Mouse (Mus musculus): Measurements from ENCODE around the gene Rapgef4. TPM values are rescaled to one million over a fixed set of nuclear protein-coding genes. Genes with fewer than 3 reads are reported as not detected.

Rapgef4 gene
- total and polyA plus RNA-seq, 3 experiments = 0.33 TPM; not detected in 2

GRCm38 (mm10) chr2:72146061-72146460, 165.0 kb downstream of the Rapgef4 start:
- Histone ChIP-seq H3K27me3 (ENCODE audit: insufficient read depth, low read length) (no peaks in the 10 kb centered on the region), H3K4me3 (ENCODE audit: low read depth, low read length) (no peak overlapping the region), H3K9me3 (replicated peaks) (no peaks in the 10 kb centered on the region), H3K36me3 (replicated peaks) (no peaks in the 10 kb centered on the region), H3K4me1 (ENCODE audit: insufficient read depth, low read depth, low read length) (no peaks in the 10 kb centered on the region)
- DNase-seq (ENCODE audit: low spot score) (no peak), ATAC-seq (ENCODE audit: extremely low read depth, insufficient number of reproducible peaks, low FRiP score, poor library complexity, severe bottlenecking) (no peak)
- TF ChIP-seq GATA1 (IDR thresholded peaks at IDR 0.05; ENCODE audit: borderline replicate concordance, low read length) (no peak), CTCF (IDR thresholded peaks at IDR 0.05; ENCODE audit: low read depth, low read length) (no peak), TAL1 (conservative IDR thresholded peaks at IDR 0.05; ENCODE audit: low read depth, low read length) (no peak), POLR2AphosphoS5 (IDR thresholded peaks at IDR 0.05; ENCODE audit: insufficient replicate concordance, low read depth, low read length) (no peak), GATA2 (IDR thresholded peaks at IDR 0.05; ENCODE audit: borderline replicate concordance, low read depth, low read length) (no peak)

- no peaks in the 10 kb centered on the region for H3K27me3 ChIP-seq (ENCODE audit: insufficient read depth, low read length)
- DNase-seq (ENCODE audit: low spot score) (no peak), ATAC-seq (ENCODE audit: extremely low read depth, insufficient number of reproducible peaks, low FRiP score, poor library complexity, severe bottlenecking) (no peak)
- TF ChIP-seq CTCF (IDR thresholded peaks at IDR 0.05; ENCODE audit: low read depth, low read length) (no peak), TAL1 (conservative IDR thresholded peaks at IDR 0.05; ENCODE audit: low read depth, low read length) (no peak), GATA2 (IDR thresholded peaks at IDR 0.05; ENCODE audit: borderline replicate concordance, low read depth, low read length) (no peak), GATA1 (IDR thresholded peaks at IDR 0.05; ENCODE audit: borderline replicate concordance, low read length) (no peak), POLR2AphosphoS5 (IDR thresholded peaks at IDR 0.05; ENCODE audit: insufficient replicate concordance, low read depth, low read length) (no peak)
- no peaks in the 10 kb centered on the region for H3K36me3 ChIP-seq (replicated peaks)
- H3K4me1 ChIP-seq (ENCODE audit: insufficient read depth, low read depth, low read length) = no peaks in the 10 kb centered on the region
- H3K9me3 ChIP-seq (replicated peaks) = no peaks in the 10 kb centered on the region
- H3K4me3 ChIP-seq (ENCODE audit: low read depth, low read length) = no peak overlapping the region
These were observed 166.2 kb downstream of the Rapgef4 start for GRCm38 (mm10) chr2:72147246-72147645.

- Histone ChIP-seq H3K9me3 (replicated peaks) (no peaks in the 10 kb centered on the region), H3K36me3 (replicated peaks) (no peaks in the 10 kb centered on the region), H3K27me3 (ENCODE audit: insufficient read depth, low read length) (peaks cover under 1% of the 10 kb centered on the region; the same call in 1 of the 2 replicates), H3K4me1 (ENCODE audit: insufficient read depth, low read depth, low read length) (no peaks in the 10 kb centered on the region), H3K4me3 (ENCODE audit: low read depth, low read length) (no peak overlapping the region)
- DNase-seq (ENCODE audit: low spot score) (no peak), ATAC-seq (ENCODE audit: extremely low read depth, insufficient number of reproducible peaks, low FRiP score, poor library complexity, severe bottlenecking) (no peak)
- TF ChIP-seq CTCF (IDR thresholded peaks at IDR 0.05; ENCODE audit: low read depth, low read length) (no peak), GATA1 (IDR thresholded peaks at IDR 0.05; ENCODE audit: borderline replicate concordance, low read length) (no peak)
These were observed 166.7 kb downstream of the Rapgef4 start for GRCm38 (mm10) chr2:72147695-72148094.

DNA sequence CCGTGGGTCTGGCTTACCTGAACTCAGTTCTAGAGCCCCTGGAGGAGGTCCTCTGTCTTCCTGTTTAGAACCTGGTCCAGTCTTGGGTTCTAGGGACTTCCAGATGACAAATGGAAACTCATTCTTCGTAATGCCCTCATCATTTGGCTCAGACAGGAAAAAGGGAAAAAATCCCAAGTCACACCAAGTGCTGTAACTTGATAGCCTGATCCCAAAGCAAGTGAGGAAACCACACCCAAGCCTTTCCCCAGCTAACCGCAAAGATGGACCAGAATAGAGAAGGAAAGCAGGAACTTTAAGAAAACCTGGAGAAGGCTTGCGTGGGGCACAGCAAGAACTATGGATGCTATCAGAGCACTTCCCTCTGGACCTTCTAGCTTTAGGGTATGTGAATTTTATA, 167.6 kb downstream of the Rapgef4 start:
- no peak for TF ChIP-seq POLR2AphosphoS5 (IDR thresholded peaks at IDR 0.05; ENCODE audit: insufficient replicate concordance, low read depth, low read length)
- no peak for TF ChIP-seq GATA2 (IDR thresholded peaks at IDR 0.05; ENCODE audit: borderline replicate concordance, low read depth, low read length)
- no peak for TF ChIP-seq TAL1 (conservative IDR thresholded peaks at IDR 0.05; ENCODE audit: low read depth, low read length)
- TF ChIP-seq CTCF (IDR thresholded peaks at IDR 0.05; ENCODE audit: low read depth, low read length) = no peak
- no peak for TF ChIP-seq GATA1 (IDR thresholded peaks at IDR 0.05; ENCODE audit: borderline replicate concordance, low read length)
- Histone ChIP-seq H3K4me1 (ENCODE audit: insufficient read depth, low read depth, low read length) (no peaks in the 10 kb centered on the region), H3K4me3 (ENCODE audit: low read depth, low read length) (no peak overlapping the region), H3K27me3 (ENCODE audit: insufficient read depth, low read length) (peaks cover 2% of the 10 kb centered on the region; the same call in 1 of the 2 replicates), H3K36me3 (replicated peaks) (no peaks in the 10 kb centered on the region), H3K9me3 (replicated peaks) (no peaks in the 10 kb centered on the region)
- DNase-seq (ENCODE audit: low spot score) = no peak
- ATAC-seq (ENCODE audit: extremely low read depth, insufficient number of reproducible peaks, low FRiP score, poor library complexity, severe bottlenecking) = no peak

DNA sequence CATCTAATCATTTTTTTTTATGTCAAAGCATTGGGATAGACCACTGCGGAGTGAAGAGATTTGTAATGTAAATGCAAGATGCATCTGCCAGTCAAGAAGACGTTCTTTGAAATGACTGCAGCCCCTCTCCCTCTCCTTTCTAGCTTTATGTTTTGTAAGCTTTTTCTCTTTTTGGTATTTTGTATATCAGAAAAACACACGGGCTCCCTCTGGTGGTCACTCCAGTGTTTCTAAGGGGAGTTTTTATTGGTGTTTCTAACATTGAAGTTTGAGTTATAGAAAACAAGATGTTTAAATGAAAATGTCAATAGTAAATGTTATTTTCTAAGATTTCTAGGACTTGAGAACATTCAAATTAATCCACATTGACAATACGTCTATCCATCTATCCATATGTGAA, 168.0 kb downstream of the Rapgef4 start:
- ATAC-seq (ENCODE audit: extremely low read depth, insufficient number of reproducible peaks, low FRiP score, poor library complexity, severe bottlenecking) (no peak), DNase-seq (ENCODE audit: low spot score) (no peak)
- H3K27me3 ChIP-seq (ENCODE audit: insufficient read depth, low read length) = peaks cover 5% of the 10 kb centered on the region; the same call in 1 of the 2 replicates
- TF ChIP-seq POLR2AphosphoS5 (IDR thresholded peaks at IDR 0.05; ENCODE audit: insufficient replicate concordance, low read depth, low read length) (no peak), GATA2 (IDR thresholded peaks at IDR 0.05; ENCODE audit: borderline replicate concordance, low read depth, low read length) (no peak)
- H3K4me1 ChIP-seq (ENCODE audit: insufficient read depth, low read depth, low read length) = no peaks in the 10 kb centered on the region
- no peak overlapping the region for H3K4me3 ChIP-seq (ENCODE audit: low read depth, low read length)
- no peaks in the 10 kb centered on the region for H3K9me3 ChIP-seq (replicated peaks)
- H3K36me3 ChIP-seq (replicated peaks) = no peaks in the 10 kb centered on the region

DNA sequence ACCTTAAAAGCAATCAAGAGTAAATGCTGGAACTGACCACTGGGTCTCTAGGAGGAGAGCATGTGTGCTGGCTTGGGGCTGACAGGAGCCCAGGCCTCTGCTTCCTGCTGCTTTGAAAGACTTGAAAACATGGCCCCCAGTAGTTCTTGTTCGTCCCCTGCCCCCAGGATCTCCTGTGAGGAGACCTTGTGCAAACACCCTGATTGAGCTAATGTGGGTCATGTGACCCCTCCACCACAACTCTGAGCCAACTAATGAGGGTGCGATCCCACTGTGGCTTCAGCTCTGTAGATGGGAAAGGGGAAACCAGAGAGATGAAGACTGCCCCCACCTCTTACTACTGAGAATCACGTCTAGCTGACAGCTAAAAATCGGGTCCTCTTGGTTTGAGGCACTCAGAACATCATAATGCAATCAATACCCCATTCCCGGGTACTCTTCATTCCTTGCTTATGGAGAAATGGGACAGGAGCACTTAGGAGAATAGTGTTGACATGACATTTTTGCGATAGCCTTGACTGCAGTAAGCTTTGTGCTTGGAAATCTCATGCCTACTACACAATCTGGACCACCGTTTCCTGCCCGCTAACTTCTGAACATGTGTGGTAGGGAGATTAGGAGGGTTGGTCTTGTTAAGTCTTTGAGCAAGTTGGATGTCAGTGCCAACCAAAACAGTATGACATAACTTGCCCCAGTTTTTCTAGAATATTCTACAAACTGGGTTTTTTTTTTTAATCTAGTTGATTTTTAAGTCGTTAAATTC, 170.9 kb downstream of the Rapgef4 start:
- no peak for ATAC-seq (ENCODE audit: extremely low read depth, insufficient number of reproducible peaks, low FRiP score, poor library complexity, severe bottlenecking)
- no peak for TF ChIP-seq GATA1 (IDR thresholded peaks at IDR 0.05; ENCODE audit: borderline replicate concordance, low read length)
- no peak for TF ChIP-seq CTCF (IDR thresholded peaks at IDR 0.05; ENCODE audit: low read depth, low read length)
- TF ChIP-seq POLR2AphosphoS5 (IDR thresholded peaks at IDR 0.05; ENCODE audit: insufficient replicate concordance, low read depth, low read length) = no peak
- TF ChIP-seq GATA2 (IDR thresholded peaks at IDR 0.05; ENCODE audit: borderline replicate concordance, low read depth, low read length) = no peak
- no peak for TF ChIP-seq TAL1 (conservative IDR thresholded peaks at IDR 0.05; ENCODE audit: low read depth, low read length)
- no peak for DNase-seq (ENCODE audit: low spot score)
- H3K9me3 ChIP-seq (replicated peaks) = no peaks in the 10 kb centered on the region
- peaks cover 8% of the 10 kb centered on the region for H3K27me3 ChIP-seq (ENCODE audit: insufficient read depth, low read length)
- no peaks in the 10 kb centered on the region for H3K4me1 ChIP-seq (ENCODE audit: insufficient read depth, low read depth, low read length)
- H3K36me3 ChIP-seq (replicated peaks) = no peaks in the 10 kb centered on the region
- no peak overlapping the region for H3K4me3 ChIP-seq (ENCODE audit: low read depth, low read length)
